Mouse (Mus musculus) cerebellum, postnatal 25 days (tissue): Measurements from ENCODE around the gene Map1s.

Experiments
- DNase-seq, 2 experiments: peaks; one replicate each; pipeline ENCODE4 v3.0.0; 2021; ENCODE audit warnings: mixed read lengths in 2 of 2

Map1s gene

GRCm38 (mm10) chr8:70949847-70950246, 44.1 kb downstream of the Map1s start:
- DNase-seq = no peak

- no peak for DNase-seq
Measured at GRCm38 (mm10) chr8:70960703-70961472, 55.2 kb downstream of the Map1s start.

- peak; percentile 17 to 27 for DNase-seq
Measured at GRCm38 (mm10) chr8:70964159-70964558, 58.4 kb downstream of the Map1s start.

- DNase-seq = no peak
Measured at GRCm38 (mm10) chr8:70964861-70965260, 59.1 kb downstream of the Map1s start.
